Mouse (Mus musculus): ENCODE measurements around the gene Gm10563. TPM values are rescaled to one million over a fixed set of nuclear protein-coding genes. Genes with fewer than 3 reads are reported as not detected.
A peak's percentile ranks its signal among the peaks of the same experiment; 100 is the strongest.

The Gm10563 gene
- polyA plus RNA-seq, 1 experiment from 2014 or later = not detected

DNA sequence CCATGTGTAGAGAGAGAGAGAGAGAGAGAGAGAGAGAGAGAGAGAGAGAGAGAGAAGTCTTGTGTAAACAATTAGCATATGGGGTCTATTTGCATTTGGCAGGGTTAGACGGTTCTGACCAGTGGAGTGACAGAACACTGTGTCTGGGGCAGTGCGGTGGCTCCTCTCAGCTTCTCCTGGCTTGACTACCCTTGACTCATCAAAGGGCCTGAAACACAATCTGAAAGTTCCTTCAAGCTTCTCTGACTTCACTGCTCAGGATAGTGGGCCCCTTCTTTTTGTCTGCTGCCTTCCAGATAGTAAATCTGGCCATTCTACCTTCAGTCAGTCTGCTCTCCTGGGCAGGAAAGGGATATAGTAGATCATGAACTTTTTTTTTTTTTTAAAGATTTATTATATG, 38.4 kb downstream of the Gm10563 start:
- 28% methylated on average over 2 of the region's 2 CpGs for WGBS
- ATAC-seq (replicated peaks; ENCODE audit: low FRiP score, low read depth) (peak; percentile 44; the same call in 1 of the 2 replicates), DNase-seq (ENCODE audit: low spot score) (peak; percentile 67)
- Histone ChIP-seq H3K4me3 (replicated peaks; ENCODE audit: low read depth, low read length) (no peak overlapping the region), H3K36me3 (ENCODE audit: insufficient read depth, low read length) (peaks cover 15% of the 10 kb centered on the region; the same call in 1 of the 2 replicates), H3K4me2 (ENCODE audit: low read length) (no peak overlapping the region), H3K9ac (ENCODE audit: low read depth, low read length) (no peak overlapping the region), H3K27ac (no peak overlapping the region), H3K4me1 (replicated peaks; ENCODE audit: insufficient read depth, low read length) (no peaks in the 10 kb centered on the region), H3K9me3 (replicated peaks; ENCODE audit: low read length) (no peaks in the 10 kb centered on the region), H3K27me3 (ENCODE audit: insufficient read depth, low read length) (no peaks in the 10 kb centered on the region)
- TF ChIP-seq CTCF (IDR thresholded peaks at IDR 0.05; ENCODE audit: low read depth) = no peak

DNA sequence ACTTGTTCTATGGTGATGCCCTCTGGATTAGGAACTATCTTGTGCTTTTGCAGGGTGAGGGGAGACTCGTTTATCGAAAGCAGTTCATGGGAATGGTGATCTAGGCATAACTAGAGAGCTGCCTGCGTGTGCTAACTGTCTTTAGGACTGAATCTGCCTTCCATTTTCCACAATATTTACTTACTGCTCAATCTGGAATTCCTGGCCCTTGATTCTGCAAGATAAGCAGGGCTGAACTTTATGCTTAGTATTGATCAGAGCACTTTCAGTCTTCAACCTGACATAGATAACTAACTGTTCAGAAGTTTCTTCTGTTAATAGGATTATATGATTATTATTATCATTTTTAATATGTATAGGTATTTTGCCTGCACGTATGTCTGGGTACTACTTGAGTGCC, 40.1 kb downstream of the Gm10563 start:
- ATAC-seq (replicated peaks; ENCODE audit: low FRiP score, low read depth) = no peak
- DNase-seq (ENCODE audit: low spot score) = no peak
- no peak for TF ChIP-seq CTCF (IDR thresholded peaks at IDR 0.05; ENCODE audit: low read depth)
- peaks cover 4% of the 10 kb centered on the region; the same call in 1 of the 2 replicates for H3K36me3 ChIP-seq (ENCODE audit: insufficient read depth, low read length)
- H3K9ac ChIP-seq (ENCODE audit: low read depth, low read length) = no peak overlapping the region
- no peak overlapping the region for H3K4me3 ChIP-seq (replicated peaks; ENCODE audit: low read depth, low read length)
- 89% methylated on average over 4 of the region's 4 CpGs for WGBS
- no peak overlapping the region for H3K27ac ChIP-seq
- no peaks in the 10 kb centered on the region for H3K9me3 ChIP-seq (replicated peaks; ENCODE audit: low read length)
- no peaks in the 10 kb centered on the region for H3K4me1 ChIP-seq (replicated peaks; ENCODE audit: insufficient read depth, low read length)
- no peak overlapping the region for H3K4me2 ChIP-seq (ENCODE audit: low read length)
- no peaks in the 10 kb centered on the region for H3K27me3 ChIP-seq (ENCODE audit: insufficient read depth, low read length)

DNA sequence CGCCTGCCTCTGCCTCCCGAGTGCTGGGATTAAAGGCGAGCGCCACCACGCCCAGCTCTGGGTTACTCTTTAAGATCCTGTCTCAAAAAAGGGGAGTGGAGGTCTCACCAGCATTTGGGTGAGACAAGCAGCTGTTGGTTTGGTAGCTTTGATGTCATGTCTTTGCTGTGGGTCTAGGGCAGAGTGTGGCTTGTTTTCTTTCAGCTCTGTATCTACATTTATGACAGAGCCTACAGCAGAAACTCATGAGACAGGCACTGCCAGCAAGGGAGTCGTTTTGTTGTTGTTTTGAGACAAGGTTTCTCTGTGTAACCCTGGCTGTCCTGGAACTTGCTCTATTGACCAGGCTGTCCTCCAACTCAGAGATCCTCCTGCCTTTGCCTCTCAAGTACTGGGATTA, 41.4 kb downstream of the Gm10563 start:
- Histone ChIP-seq H3K9ac (ENCODE audit: low read depth, low read length) (no peak overlapping the region), H3K4me1 (replicated peaks; ENCODE audit: insufficient read depth, low read length) (no peaks in the 10 kb centered on the region), H3K27me3 (ENCODE audit: insufficient read depth, low read length) (no peaks in the 10 kb centered on the region), H3K4me3 (replicated peaks; ENCODE audit: low read depth, low read length) (no peak overlapping the region), H3K9me3 (replicated peaks; ENCODE audit: low read length) (no peaks in the 10 kb centered on the region), H3K27ac (no peak overlapping the region), H3K4me2 (ENCODE audit: low read length) (no peak overlapping the region), H3K36me3 (ENCODE audit: insufficient read depth, low read length) (no peaks in the 10 kb centered on the region)
- DNase-seq (ENCODE audit: low spot score) (no peak), ATAC-seq (replicated peaks; ENCODE audit: low FRiP score, low read depth) (no peak)
- TF ChIP-seq CTCF (IDR thresholded peaks at IDR 0.05; ENCODE audit: low read depth) = no peak
- WGBS = 86% methylated on average over 6 of the region's 6 CpGs

DNA sequence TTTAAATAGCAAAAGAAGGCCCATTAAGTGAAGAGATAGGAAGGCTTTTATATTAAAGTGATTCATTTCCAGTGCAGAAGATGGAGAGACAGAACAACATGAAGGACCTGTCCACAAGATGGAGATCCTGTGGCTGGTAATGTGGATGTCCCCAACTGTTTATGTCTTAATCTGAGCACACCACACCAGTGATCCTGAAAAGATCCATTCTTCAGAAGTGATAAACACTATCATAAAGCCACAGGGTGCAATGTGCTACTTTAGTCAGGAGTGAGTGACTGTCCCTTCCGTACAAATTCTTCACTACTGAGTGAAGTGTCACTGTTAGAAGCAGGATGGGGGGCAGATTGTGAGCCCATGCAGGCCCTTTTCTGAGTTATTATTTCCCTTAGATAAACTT, 42.5 kb downstream of the Gm10563 start:
- Histone ChIP-seq H3K27me3 (ENCODE audit: insufficient read depth, low read length) (no peaks in the 10 kb centered on the region), H3K36me3 (ENCODE audit: insufficient read depth, low read length) (no peaks in the 10 kb centered on the region), H3K9ac (ENCODE audit: low read depth, low read length) (no peak overlapping the region), H3K27ac (no peak overlapping the region), H3K4me3 (replicated peaks; ENCODE audit: low read depth, low read length) (no peak overlapping the region), H3K9me3 (replicated peaks; ENCODE audit: low read length) (no peaks in the 10 kb centered on the region), H3K4me2 (ENCODE audit: low read length) (peak overlapping the region; percentile 96; the same call in 1 of the 2 replicates), H3K4me1 (replicated peaks; ENCODE audit: insufficient read depth, low read length) (no peaks in the 10 kb centered on the region)
- no peak for TF ChIP-seq CTCF (IDR thresholded peaks at IDR 0.05; ENCODE audit: low read depth)
- DNase-seq (ENCODE audit: low spot score) = no peak
- 92% methylated on average over 1 of the region's 1 CpGs for WGBS
- ATAC-seq (replicated peaks; ENCODE audit: low FRiP score, low read depth) = no peak

DNA sequence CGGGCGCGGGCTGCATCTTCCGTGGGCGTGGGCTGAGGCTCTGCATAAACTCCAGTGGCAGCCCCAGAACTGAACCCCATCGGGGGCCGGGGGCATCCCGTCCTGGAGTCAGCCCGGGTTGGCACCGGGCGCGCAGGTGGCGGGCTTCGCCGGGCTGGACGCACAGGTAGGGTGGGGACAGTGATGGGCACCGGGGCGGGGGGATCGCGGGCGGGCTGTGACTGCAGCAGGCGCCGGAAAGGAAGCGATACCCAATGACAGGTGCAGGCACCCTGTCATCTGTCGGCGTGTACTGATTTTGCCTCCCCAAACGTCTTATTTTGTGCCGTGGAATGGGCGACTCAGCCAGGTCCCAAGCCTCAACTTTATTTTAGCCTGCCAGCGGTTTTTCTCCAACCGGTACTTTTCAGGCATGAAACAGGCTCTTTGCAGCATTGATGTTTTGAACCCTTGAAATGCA, 43.2 kb downstream of the Gm10563 start:
- Histone ChIP-seq H3K27me3 (ENCODE audit: insufficient read depth, low read length) (no peaks in the 10 kb centered on the region), H3K36me3 (ENCODE audit: insufficient read depth, low read length) (no peaks in the 10 kb centered on the region), H3K27ac (peak overlapping the region; percentile 96), H3K4me2 (ENCODE audit: low read length) (peak overlapping the region; percentile 96), H3K4me1 (replicated peaks; ENCODE audit: insufficient read depth, low read length) (no peaks in the 10 kb centered on the region), H3K9me3 (replicated peaks; ENCODE audit: low read length) (no peaks in the 10 kb centered on the region), H3K4me3 (replicated peaks; ENCODE audit: low read depth, low read length) (peak overlapping the region; percentile 58), H3K9ac (ENCODE audit: low read depth, low read length) (peak overlapping the region; percentile 77)
- ATAC-seq (replicated peaks; ENCODE audit: low FRiP score, low read depth) (peak; percentile 33), DNase-seq (ENCODE audit: low spot score) (no peak)
- TF ChIP-seq CTCF (IDR thresholded peaks at IDR 0.05; ENCODE audit: low read depth) = no peak
- WGBS = 2% methylated on average over 31 of the region's 31 CpGs

DNA sequence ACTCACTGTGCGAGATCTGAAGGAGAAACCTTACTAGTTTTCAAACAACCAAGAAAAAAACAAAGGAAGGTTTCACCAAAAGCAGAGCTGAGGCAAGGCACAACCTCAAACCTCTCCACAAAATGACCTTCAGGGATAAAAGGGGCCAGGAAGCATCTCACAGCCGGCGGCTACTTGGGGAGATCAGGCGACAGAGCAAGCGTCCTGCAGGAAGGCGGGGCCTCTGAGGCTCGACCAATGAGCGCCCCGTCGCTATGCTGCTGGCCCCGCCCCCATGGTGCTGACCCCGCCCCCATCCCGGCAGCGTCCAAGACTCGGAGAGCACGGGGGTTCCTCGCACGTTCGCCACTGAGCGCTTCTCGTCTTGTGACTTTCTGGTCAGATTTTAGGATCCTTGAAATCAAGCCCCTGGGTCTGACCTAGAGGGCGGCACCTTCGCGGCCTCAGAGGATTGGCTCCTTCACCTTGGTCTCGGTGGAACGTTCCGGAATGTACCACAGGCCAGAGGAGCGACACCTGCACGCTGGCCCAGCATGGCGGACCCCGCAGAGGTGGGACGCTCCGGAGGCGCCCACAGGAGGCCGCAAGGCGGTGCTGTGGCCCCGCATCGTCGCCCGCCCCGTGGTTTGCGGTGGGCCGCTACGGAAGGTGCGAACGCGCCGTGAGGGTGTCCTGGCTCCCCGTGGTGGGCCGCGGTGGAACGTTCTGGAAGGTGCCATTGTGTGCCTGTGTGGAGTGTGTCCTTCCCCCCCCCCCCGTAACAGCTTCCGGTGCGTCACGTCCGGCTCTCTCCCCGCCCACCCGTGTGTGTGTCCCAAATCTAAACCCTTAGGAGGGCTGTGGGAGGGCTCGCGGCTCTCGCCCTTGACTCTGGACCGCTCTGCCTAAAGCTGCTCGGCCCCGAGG, 43.9 kb downstream of the Gm10563 start, which contains the start of gene Slc35e2:
Gene Slc35e2 (plus strand): TSS at position 326 of the 906 bp plus-strand sequence.
- H3K9me3 ChIP-seq (replicated peaks; ENCODE audit: low read length) = no peaks in the 10 kb centered on the region
- peak within 1 kb of the TSS; percentile 58 for H3K4me3 ChIP-seq (replicated peaks; ENCODE audit: low read depth, low read length)
- H3K9ac ChIP-seq (ENCODE audit: low read depth, low read length) = peak within 1 kb of the TSS; percentile 77
- under 1% methylated on average over 63 of the region's 65 CpGs for WGBS
- peak; percentile 95 for ATAC-seq (replicated peaks; ENCODE audit: low FRiP score, low read depth)
- peak within 1 kb of the TSS; percentile 96 for H3K4me2 ChIP-seq (ENCODE audit: low read length)
- H3K36me3 ChIP-seq (ENCODE audit: insufficient read depth, low read length) = no peaks in the 10 kb centered on the region
- H3K27me3 ChIP-seq (ENCODE audit: insufficient read depth, low read length) = no peaks in the 10 kb centered on the region
- no peaks in the 10 kb centered on the region for H3K4me1 ChIP-seq (replicated peaks; ENCODE audit: insufficient read depth, low read length)
- peak within 1 kb of the TSS; percentile 96 for H3K27ac ChIP-seq
- peak; percentile 97 for DNase-seq (ENCODE audit: low spot score)
- TF ChIP-seq CTCF (IDR thresholded peaks at IDR 0.05; ENCODE audit: low read depth) = peak; percentile 44
